Mouse (Mus musculus) kidney, adult 2 months (tissue): ENCODE results near the gene Chchd6.

ENCODE experiments used
- CTCF ChIP-seq: fragments of 200-500 bp; conservative IDR thresholded peaks from 2 replicates; pipeline ENCODE4 v1.5.1; 2011; ENCODE audit warnings: low read depth, mild to moderate bottlenecking, control low read depth, low read length, moderate library complexity, mixed read lengths; ENCODE audit not compliant: insufficient read depth, insufficient read length
- POLR2A ChIP-seq: fragments of 200-500 bp; IDR thresholded peaks from one replicate; pipeline ENCODE4 v1.6.1; 2011; ENCODE audit warnings: low read depth, low read length, control low read depth

DNA sequence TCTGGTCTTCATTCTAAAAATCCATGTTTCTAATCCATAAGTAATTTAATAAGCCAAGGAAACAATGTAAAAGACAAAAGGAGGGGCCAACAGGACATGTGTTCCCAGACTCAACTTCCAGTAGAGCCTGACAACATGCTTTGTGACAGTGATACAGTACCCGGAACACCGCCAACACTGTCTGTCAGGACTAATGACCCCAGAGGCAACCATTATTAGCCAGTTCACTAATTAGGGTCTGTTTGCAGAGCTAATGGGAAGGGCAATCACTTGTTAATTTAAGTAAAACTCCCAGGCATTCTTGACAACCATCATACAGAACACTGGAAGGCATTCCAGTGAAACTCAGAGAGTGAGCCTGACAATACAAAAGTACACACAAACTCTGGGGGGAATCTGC is 193.0 kb downstream of the Chchd6 start:
- TF ChIP-seq CTCF, result no peak
- TF ChIP-seq POLR2A, result no peak
